Mouse (Mus musculus): Measurements from ENCODE around the gene Lyve1. TPM values are rescaled to one million over a fixed set of nuclear protein-coding genes. Genes with fewer than 3 reads are reported as not detected.
"Not testable (repeated sequence)": the region's sequence is repeated elsewhere in the genome, so short reads cannot be mapped to it uniquely, and the experiment has no call there.

Lyve1 gene
- 1.1 and 1.2 TPM in 2 replicates for polyA plus RNA-seq (2016; fragmentation: Nextera tagmentation; extraction: Ambion mirVana)

DNA sequence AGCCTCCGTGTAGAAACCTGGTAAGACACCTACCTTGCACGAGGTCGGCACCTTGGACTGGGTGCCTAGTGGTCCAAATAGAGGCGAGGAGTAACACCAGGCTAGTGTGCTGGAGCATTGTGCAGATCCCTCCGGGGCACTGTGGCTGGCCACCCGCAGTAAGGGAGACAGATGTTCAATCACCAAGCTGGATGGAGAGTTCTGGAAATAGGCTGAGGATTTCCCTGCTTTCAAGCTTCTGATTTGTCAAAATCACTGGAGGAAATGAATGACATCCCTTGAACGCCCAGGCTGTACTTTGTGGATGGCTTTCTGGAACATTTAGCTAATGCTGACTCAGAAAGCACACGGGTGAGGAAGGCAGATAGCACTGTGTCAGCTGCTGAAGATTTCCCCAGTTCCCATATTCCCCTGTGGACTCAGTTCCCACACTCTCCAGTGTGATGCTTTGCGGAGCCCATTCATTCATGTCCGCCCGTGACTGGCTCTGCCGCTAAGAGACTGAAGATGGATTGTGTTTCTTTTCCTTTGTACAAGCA, at the start of gene Lyve1:
Gene Lyve1 (minus strand): TSS at position 489 of the 539 bp plus-strand sequence.
- 83% methylated on average over 12 of the region's 12 CpGs for WGBS
- Histone ChIP-seq H3K9ac (no peak within 1 kb of the TSS), H3K4me3 (no peak within 1 kb of the TSS), H3K4me2 (replicated peaks) (no peak within 1 kb of the TSS), H3K27me3 (no peaks in the 10 kb centered on the region), H3K4me1 (peaks cover 4% of the 10 kb centered on the region; the same call in 1 of the 2 replicates), H3K36me3 (no peaks in the 10 kb centered on the region), H3K27ac (no peak within 1 kb of the TSS), H3K9me3 (no peaks in the 10 kb centered on the region)
- ATAC-seq (ENCODE audit: insufficient number of reproducible peaks, insufficient read depth, low FRiP score, low TSS enrichment) = no peak

DNA sequence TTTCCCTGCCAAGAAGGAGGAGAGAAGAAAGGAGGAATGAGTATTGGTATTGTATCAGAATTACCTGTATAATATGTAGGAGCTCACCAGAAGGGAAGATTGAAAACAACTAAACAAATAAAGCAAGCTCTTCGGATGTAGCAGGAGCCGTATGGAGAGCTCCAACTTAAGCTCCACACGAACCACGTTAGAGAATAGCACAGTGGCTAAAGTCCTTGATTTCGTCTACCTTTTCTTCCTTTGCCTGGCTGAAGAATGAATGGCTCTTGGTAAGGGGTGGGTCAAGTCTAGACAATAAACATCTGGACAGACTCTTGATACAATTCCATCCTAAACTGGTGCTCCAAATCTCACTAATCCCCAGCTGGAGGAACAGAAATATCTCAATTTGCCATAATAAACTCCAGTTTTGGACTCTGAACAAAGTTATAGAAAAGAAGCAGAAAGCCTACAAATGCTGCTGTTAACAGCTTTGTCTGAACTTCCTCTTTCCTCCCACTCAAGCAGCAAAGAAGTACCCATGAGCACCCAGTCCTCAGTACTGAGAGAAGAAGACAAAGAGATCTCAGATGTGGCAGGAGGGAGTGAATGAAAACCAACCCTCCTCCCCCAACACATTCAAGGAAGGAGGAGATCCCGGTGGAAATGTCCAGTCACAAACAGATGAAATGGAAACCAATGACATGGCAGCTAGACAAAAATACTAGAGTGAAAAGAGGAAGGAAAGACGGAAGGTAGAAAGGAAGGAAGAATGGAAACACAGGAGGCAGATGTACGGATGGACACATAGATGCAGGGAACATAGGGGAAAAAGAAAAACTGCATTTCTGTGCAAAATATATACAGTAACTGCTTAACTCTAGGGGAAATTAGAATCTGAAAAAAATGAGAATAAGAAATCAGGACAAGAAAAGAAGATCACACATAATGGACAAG, 45.4 kb upstream of the Lyve1 start:
- ATAC-seq (ENCODE audit: insufficient number of reproducible peaks, insufficient read depth, low FRiP score, low TSS enrichment) = no peak
- Histone ChIP-seq H3K4me1 (no peaks in the 10 kb centered on the region), H3K9ac (no peak overlapping the region), H3K4me3 (no peak overlapping the region), H3K9me3 (no peaks in the 10 kb centered on the region), H3K27me3 (no peaks in the 10 kb centered on the region), H3K36me3 (no peaks in the 10 kb centered on the region), H3K27ac (no peak overlapping the region), H3K4me2 (replicated peaks) (no peak overlapping the region)
- 76% methylated on average over 8 of the region's 8 CpGs for WGBS

DNA sequence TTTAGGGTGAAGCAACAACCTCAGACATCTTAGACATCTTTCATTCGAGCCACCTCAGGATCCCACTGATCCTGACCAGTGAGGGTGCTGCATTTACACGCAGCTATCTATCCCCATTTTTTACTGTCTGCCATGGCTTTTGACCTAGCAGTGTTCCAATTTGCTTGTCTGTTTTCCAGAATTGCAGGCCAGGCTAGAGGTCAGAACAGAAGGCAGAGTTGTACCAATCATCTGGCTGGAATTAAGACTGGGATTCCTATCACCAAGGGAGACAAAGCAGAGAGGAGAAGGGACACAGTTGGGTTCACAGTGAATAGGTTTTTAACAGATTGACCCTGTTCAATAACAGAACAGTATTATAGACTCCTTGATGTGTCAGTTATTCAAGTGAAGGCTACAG, 43.5 kb upstream of the Lyve1 start:
- no peak for ATAC-seq (ENCODE audit: insufficient number of reproducible peaks, insufficient read depth, low FRiP score, low TSS enrichment)
- no peak overlapping the region for H3K4me3 ChIP-seq
- no peak overlapping the region for H3K27ac ChIP-seq
- WGBS = 78% methylated on average over 2 of the region's 2 CpGs
- H3K27me3 ChIP-seq = no peaks in the 10 kb centered on the region
- no peak overlapping the region for H3K4me2 ChIP-seq (replicated peaks)
- H3K36me3 ChIP-seq = no peaks in the 10 kb centered on the region
- no peak overlapping the region for H3K9ac ChIP-seq
- no peaks in the 10 kb centered on the region for H3K9me3 ChIP-seq
- no peaks in the 10 kb centered on the region for H3K4me1 ChIP-seq

DNA sequence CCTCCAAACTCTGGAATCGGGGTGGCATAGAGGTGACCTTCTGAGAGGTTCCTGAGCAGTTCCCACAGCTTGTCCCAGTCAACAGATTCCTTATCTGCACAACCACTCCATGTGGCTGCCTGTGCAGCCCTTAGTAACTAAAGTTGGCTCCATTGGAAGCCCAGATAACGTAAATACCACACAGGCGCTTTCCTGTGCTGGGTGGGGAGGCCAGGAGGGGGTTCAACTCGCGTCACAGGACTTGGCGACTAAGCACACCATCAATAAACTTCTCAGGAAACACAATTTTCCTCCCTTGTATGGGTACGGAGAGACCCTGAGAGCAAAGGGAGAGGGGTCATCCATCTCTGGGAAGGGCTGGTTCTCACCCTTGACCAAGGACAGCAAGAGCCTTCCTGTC, 40.2 kb upstream of the Lyve1 start:
- Histone ChIP-seq H3K27ac (no peak overlapping the region), H3K27me3 (no peaks in the 10 kb centered on the region), H3K4me3 (no peak overlapping the region), H3K9me3 (no peaks in the 10 kb centered on the region), H3K4me2 (replicated peaks) (no peak overlapping the region), H3K4me1 (no peaks in the 10 kb centered on the region), H3K9ac (no peak overlapping the region), H3K36me3 (no peaks in the 10 kb centered on the region)
- no peak for ATAC-seq (ENCODE audit: insufficient number of reproducible peaks, insufficient read depth, low FRiP score, low TSS enrichment)
- WGBS = 82% methylated on average over 7 of the region's 7 CpGs

DNA sequence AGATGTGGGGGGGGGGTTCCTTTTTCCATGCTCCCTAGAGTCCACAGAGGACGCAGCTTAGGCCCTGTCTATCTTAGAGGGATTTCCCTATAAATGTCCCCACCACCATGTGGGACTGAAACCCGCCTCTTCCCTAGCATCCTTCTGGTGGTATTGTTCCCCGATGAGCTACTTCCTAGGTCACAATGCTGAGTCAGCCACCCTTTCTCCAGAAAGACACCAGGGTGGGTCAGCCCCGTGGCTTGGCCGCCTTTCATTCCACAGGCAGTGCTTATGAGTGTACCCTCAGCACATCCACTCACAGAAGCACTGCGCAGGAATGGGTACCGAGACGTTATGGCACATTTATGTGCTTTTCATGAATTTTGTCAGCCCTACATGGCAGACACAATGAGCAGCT, 34.2 kb upstream of the Lyve1 start:
- no peak overlapping the region for H3K9ac ChIP-seq
- no peak overlapping the region for H3K4me2 ChIP-seq (replicated peaks)
- no peaks in the 10 kb centered on the region for H3K9me3 ChIP-seq
- H3K36me3 ChIP-seq = no peaks in the 10 kb centered on the region
- no peak overlapping the region for H3K4me3 ChIP-seq
- 88% methylated on average over 8 of the region's 8 CpGs for WGBS
- H3K27me3 ChIP-seq = no peaks in the 10 kb centered on the region
- no peaks in the 10 kb centered on the region for H3K4me1 ChIP-seq
- ATAC-seq (ENCODE audit: insufficient number of reproducible peaks, insufficient read depth, low FRiP score, low TSS enrichment) = no peak
- no peak overlapping the region for H3K27ac ChIP-seq

DNA sequence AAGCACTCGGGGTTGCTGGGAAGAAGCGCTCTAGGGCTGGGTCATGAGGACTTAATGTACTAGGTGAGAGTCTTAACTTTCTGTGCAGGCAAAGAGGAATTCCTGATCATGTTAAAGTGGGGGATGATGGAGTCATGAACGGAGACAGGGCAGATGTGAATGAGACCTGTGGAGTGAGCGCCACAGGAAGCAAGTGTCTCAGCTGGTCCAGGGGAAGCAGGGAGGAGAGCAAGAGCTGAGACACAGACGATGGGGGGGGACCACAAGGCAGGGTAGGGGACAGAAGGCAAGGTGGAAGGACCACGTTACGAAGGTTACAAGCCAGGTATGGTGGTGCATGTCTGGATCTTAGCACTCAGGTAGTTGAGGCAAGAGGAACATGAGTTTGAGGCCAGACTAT, 33.4 kb upstream of the Lyve1 start:
- no peak overlapping the region for H3K4me2 ChIP-seq (replicated peaks)
- H3K27me3 ChIP-seq = no peaks in the 10 kb centered on the region
- no peak overlapping the region for H3K9ac ChIP-seq
- H3K27ac ChIP-seq = no peak overlapping the region
- no peaks in the 10 kb centered on the region for H3K4me1 ChIP-seq
- no peaks in the 10 kb centered on the region for H3K36me3 ChIP-seq
- ATAC-seq (ENCODE audit: insufficient number of reproducible peaks, insufficient read depth, low FRiP score, low TSS enrichment) = no peak
- 88% methylated on average over 7 of the region's 7 CpGs for WGBS
- H3K4me3 ChIP-seq = no peak overlapping the region
- no peaks in the 10 kb centered on the region for H3K9me3 ChIP-seq

DNA sequence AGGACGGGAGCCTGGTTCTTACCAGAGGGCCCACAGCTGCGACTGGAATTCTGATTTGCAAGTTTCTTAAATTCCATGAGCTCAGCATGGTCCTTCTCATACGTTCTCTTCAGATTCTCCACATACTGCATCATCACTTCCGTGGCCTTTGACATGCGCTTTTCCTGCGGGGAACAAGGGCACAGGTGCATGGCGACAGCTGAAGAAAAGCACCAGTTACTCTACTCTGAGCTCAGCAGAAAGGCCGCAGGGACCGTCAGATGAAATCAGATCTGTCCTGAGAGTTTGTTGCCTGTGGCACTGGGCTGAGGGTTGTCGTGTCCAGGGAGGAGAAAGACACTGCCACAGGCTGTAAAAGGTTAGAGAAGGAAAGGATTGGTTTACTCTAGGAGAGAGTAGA, 32.7 kb upstream of the Lyve1 start:
- WGBS = 64% methylated on average over 10 of the region's 10 CpGs
- H3K27ac ChIP-seq; H3K9me3 ChIP-seq; H3K4me1 ChIP-seq; H3K9ac ChIP-seq; ATAC-seq (ENCODE audit: insufficient number of reproducible peaks, insufficient read depth, low FRiP score, low TSS enrichment); H3K36me3 ChIP-seq; H3K4me2 ChIP-seq (replicated peaks); H3K4me3 ChIP-seq; H3K27me3 ChIP-seq: not testable (repeated sequence)

DNA sequence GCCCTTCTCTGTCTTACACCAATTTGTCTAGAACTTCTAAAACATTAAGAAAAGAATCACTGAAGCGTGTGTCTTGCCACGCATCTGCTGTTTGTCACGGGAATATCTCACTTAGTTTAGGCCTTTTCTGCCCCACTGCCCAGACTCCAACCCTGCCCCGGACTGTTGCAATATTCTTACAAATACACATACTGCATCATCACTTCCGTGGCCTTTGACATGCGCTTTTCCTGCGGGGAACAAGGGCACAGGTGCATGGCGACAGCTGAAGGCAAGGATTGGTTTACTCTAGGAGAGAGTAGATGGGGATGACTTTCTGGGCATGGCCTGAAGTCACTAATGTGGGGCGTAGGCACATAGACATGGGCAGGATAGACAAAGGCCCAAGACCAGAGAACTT, 31.6 kb upstream of the Lyve1 start:
- H3K4me2 ChIP-seq (replicated peaks) = no peak overlapping the region
- H3K9ac ChIP-seq = no peak overlapping the region
- no peaks in the 10 kb centered on the region for H3K27me3 ChIP-seq
- WGBS = 88% methylated on average over 9 of the region's 9 CpGs
- H3K9me3 ChIP-seq = no peaks in the 10 kb centered on the region
- H3K4me3 ChIP-seq = no peak overlapping the region
- no peaks in the 10 kb centered on the region for H3K4me1 ChIP-seq
- ATAC-seq (ENCODE audit: insufficient number of reproducible peaks, insufficient read depth, low FRiP score, low TSS enrichment) = no peak
- no peak overlapping the region for H3K27ac ChIP-seq
- no peaks in the 10 kb centered on the region for H3K36me3 ChIP-seq

DNA sequence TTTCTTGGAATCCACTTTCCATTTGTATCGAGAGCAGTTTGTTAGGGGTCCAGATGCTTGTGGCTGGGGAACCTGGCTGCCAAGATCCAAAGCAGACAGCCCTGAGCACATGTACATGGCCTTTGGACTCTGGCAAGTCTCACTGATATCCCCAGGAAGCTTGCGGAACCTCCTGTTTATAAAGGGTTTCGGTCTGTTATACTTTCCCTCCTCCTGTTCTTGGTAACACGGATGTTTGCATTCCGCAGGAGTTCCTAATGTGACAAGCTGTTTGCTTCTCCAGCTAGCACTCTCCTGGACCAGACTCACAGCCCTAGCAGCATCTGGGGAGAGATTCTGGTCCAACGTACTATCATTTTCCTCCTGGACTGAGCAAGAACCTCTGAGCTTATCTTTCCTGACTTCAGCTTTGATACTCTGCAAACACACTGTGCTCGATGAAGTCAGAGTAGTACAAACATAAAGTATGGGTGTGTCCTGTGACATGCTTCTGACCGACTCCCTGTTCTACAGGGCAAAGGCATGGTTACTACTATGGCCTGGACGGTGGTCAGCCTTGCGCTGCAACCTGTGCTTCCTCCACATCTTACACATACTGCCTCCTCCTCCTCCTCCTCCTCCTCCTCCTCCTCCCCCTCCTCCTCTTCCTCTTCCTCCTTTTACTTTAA, 31.0 kb upstream of the Lyve1 start:
- no peak overlapping the region for H3K9ac ChIP-seq
- 77% methylated on average over 10 of the region's 10 CpGs for WGBS
- no peak overlapping the region for H3K4me2 ChIP-seq (replicated peaks)
- H3K4me1 ChIP-seq = no peaks in the 10 kb centered on the region
- no peak for ATAC-seq (ENCODE audit: insufficient number of reproducible peaks, insufficient read depth, low FRiP score, low TSS enrichment)
- H3K27me3 ChIP-seq = no peaks in the 10 kb centered on the region
- no peaks in the 10 kb centered on the region for H3K9me3 ChIP-seq
- H3K36me3 ChIP-seq = no peaks in the 10 kb centered on the region
- H3K4me3 ChIP-seq = no peak overlapping the region
- no peak overlapping the region for H3K27ac ChIP-seq

DNA sequence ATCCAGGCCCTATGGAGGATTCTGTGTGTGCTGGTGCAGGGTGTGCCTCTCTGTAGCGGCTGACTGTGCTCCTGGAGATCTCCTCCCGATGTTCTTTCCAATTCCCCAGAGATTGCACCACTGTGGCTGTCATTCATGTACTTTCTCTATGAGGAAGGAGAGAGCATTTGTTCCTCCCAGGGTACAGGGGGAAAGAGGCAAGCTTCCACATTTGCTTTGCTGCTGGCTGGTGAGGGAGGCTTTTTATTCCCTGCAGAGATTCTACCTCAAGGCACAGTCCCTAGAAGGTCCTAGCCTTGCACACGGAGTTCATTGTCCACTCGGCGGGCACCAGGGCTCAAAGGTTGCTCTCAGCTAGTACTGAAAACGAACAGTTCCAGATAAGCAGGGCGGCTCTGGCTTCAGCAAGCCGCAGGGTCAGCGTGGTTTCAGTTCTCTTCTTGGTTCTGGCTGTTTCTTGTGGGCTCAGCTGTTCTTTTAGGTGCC, 28.5 kb upstream of the Lyve1 start:
- H3K27me3 ChIP-seq = no peaks in the 10 kb centered on the region
- WGBS = 65% methylated on average over 9 of the region's 9 CpGs
- no peaks in the 10 kb centered on the region for H3K4me1 ChIP-seq
- no peak overlapping the region for H3K4me3 ChIP-seq
- ATAC-seq (ENCODE audit: insufficient number of reproducible peaks, insufficient read depth, low FRiP score, low TSS enrichment) = no peak
- H3K36me3 ChIP-seq = no peaks in the 10 kb centered on the region
- H3K9me3 ChIP-seq = no peaks in the 10 kb centered on the region
- no peak overlapping the region for H3K4me2 ChIP-seq (replicated peaks)
- H3K9ac ChIP-seq = no peak overlapping the region
- no peak overlapping the region for H3K27ac ChIP-seq

DNA sequence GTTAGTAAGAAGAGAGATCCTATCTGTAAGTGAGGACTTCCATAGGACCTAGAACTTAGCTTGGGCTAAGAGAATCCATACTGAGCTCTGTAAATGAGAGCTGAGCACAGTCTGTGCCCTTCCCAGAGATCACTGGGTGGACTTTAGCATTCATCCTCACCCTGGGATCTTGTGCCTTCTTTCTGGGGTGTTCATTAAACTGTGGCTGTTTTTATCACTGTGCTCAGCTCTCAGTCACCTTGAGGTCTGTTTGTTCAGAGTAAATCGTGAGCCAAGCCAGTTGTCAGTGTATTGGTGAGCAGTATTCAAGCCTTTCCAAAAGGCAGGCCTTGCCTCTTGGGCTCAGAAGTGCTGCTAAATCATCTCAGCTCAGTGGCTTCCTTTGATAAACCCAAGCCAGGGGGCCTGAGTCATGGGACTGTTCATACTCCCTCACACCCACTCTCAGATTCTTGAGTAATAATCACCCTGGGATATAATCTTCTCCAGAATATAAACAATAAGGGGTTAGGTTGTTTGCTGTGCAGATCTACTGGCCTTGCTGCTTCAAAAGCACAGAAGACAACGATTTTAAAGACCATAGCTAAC, 18.8 kb upstream of the Lyve1 start:
- WGBS = 76% methylated on average over 2 of the region's 2 CpGs
- no peak for ATAC-seq (ENCODE audit: insufficient number of reproducible peaks, insufficient read depth, low FRiP score, low TSS enrichment)

More for the DNA sequence above, 18.8 kb upstream of the Lyve1 start:
- no peak overlapping the region for H3K4me3 ChIP-seq
- no peaks in the 10 kb centered on the region for H3K4me1 ChIP-seq
- no peak overlapping the region for H3K4me2 ChIP-seq (replicated peaks)
- H3K27ac ChIP-seq = no peak overlapping the region
- H3K27me3 ChIP-seq = no peaks in the 10 kb centered on the region
- no peaks in the 10 kb centered on the region for H3K36me3 ChIP-seq
- H3K9ac ChIP-seq = no peak overlapping the region
- H3K9me3 ChIP-seq = no peaks in the 10 kb centered on the region

All from embryonic facial prominence, embryonic 12.5 days (tissue).